Mouse (Mus musculus) colon, adult 2 months (tissue): ENCODE results near the gene Gm3893. TPM values are rescaled to one million over a fixed set of nuclear protein-coding genes. Genes with fewer than 3 reads are reported as not detected.

Experiments used
- polyA plus RNA-seq: library from polyadenylated mRNA; depleted of rRNA; stranded (reverse); fragments of >200 nt; gene quantifications from 2 replicates; pipeline ENCODE4 v1.2.3, GENCODE M21; 2012; rRNA removed

The Gm3893 gene
- polyA plus RNA-seq, result not detected in 2 replicates

GRCm38 (mm10) chr4:42090907-42091306 is at the start of gene Gm3893:
Gene Gm3893 (plus strand): TSS chr4:42091207.

GRCm38 (mm10) chr4:42114517-42114916 is 23.5 kb downstream of the Gm3893 start, which contains the start of gene Gm13304:
Gene Gm13304 (plus strand): TSS chr4:42114817.

Other genes starting within 250 kb of the Gm3893 start
- 11.0 and 12.9 TPM in 2 replicates for gene Gm21541, start 187.6 kb upstream of the Gm3893 start, polyA plus RNA-seq
- gene Gm20878, start 149.6 kb upstream of the Gm3893 start, polyA plus RNA-seq, result 0.69 and 0.74 TPM in 2 replicates
- gene Fam205a4, start 125.1 kb upstream of the Gm3893 start, polyA plus RNA-seq, result not detected in 2 replicates
- 0.07 TPM in 1 of 2 replicates, not detected in the other for gene Gm21093, start 56.5 kb upstream of the Gm3893 start, polyA plus RNA-seq
- not detected in 2 replicates for gene Gm13304, start 23.6 kb downstream of the Gm3893 start, polyA plus RNA-seq
- not detected in 2 replicates for gene Gm13306, start 62.2 kb downstream of the Gm3893 start, polyA plus RNA-seq
- 0.09 TPM in 1 of 2 replicates, not detected in the other for gene Gm13305, start 77.4 kb downstream of the Gm3893 start, polyA plus RNA-seq
- gene Gm10600, start 149.4 kb downstream of the Gm3893 start, polyA plus RNA-seq, result not detected in 2 replicates
- 6.7 TPM in 1 of 2 replicates, not detected in the other for gene Ccl21b, start 164.6 kb downstream of the Gm3893 start, polyA plus RNA-seq
- gene Gm21953, start 203.1 kb downstream of the Gm3893 start, polyA plus RNA-seq, result not detected in 2 replicates
- gene Fam205a3, start 227.1 kb downstream of the Gm3893 start, polyA plus RNA-seq, result 0.03 and 0.05 TPM in 2 replicates